Mouse (Mus musculus): ENCODE data around the gene Ccl9. TPM values are rescaled to one million over a fixed set of nuclear protein-coding genes. Genes with fewer than 3 reads are reported as not detected.

Ccl9 gene
- total and polyA plus RNA-seq, 3 experiments, result 0.13 to 4.4 (median 3.4) TPM

DNA sequence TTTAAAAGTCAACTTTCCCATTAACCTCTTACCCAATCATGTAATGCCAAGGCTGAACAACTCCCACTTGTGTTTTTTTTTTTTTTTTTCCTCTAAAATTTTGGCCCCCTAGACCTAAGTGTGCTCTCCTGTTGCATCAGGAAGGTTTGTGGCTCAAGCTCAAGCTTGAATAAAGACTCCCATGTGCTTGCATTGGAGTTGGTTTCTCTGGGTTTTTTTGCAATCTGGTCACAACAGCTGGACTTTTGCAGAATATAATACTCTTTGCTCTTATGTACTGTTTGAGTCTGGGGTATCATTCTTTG, 5.0 kb upstream of the Ccl9 start:
- TF ChIP-seq GATA1 (IDR thresholded peaks at IDR 0.05; ENCODE audit: borderline replicate concordance, low read length), result no peak
- H3K4me1 ChIP-seq (ENCODE audit: insufficient read depth, low read depth, low read length), result no peaks in the 10 kb centered on the region
- H3K36me3 ChIP-seq (replicated peaks), result no peaks in the 10 kb centered on the region
- DNase-seq (ENCODE audit: low spot score) (no peak), ATAC-seq (ENCODE audit: extremely low read depth, insufficient number of reproducible peaks, low FRiP score, poor library complexity, severe bottlenecking) (no peak)
- H3K9me3 ChIP-seq (replicated peaks), result no peaks in the 10 kb centered on the region
- H3K27me3 ChIP-seq (ENCODE audit: insufficient read depth, low read length), result peaks cover 5% of the 10 kb centered on the region
- H3K4me3 ChIP-seq (ENCODE audit: low read depth, low read length), result no peak overlapping the region

GRCm38 (mm10) chr11:83582626-83583449, 4.4 kb upstream of the Ccl9 start:
- no peaks in the 10 kb centered on the region for H3K4me1 ChIP-seq (ENCODE audit: insufficient read depth, low read depth, low read length)
- no peak overlapping the region for H3K4me3 ChIP-seq (ENCODE audit: low read depth, low read length)
- no peak for TF ChIP-seq GATA1 (IDR thresholded peaks at IDR 0.05; ENCODE audit: borderline replicate concordance, low read length)
- no peak for TF ChIP-seq CTCF (IDR thresholded peaks at IDR 0.05; ENCODE audit: low read depth, low read length)
- H3K36me3 ChIP-seq (replicated peaks), result no peaks in the 10 kb centered on the region
- ATAC-seq (ENCODE audit: extremely low read depth, insufficient number of reproducible peaks, low FRiP score, poor library complexity, severe bottlenecking) (no peak), DNase-seq (ENCODE audit: low spot score) (no peak)
- H3K9me3 ChIP-seq (replicated peaks), result no peaks in the 10 kb centered on the region
- H3K27me3 ChIP-seq (ENCODE audit: insufficient read depth, low read length), result peaks cover 5% of the 10 kb centered on the region

GRCm38 (mm10) chr11:83581626-83582610, 3.5 kb upstream of the Ccl9 start:
- DNase-seq (ENCODE audit: low spot score), result no peak
- H3K4me3 ChIP-seq (ENCODE audit: low read depth, low read length), result no peak overlapping the region
- no peaks in the 10 kb centered on the region for H3K4me1 ChIP-seq (ENCODE audit: insufficient read depth, low read depth, low read length)
- no peak for ATAC-seq (ENCODE audit: extremely low read depth, insufficient number of reproducible peaks, low FRiP score, poor library complexity, severe bottlenecking)
- H3K27me3 ChIP-seq (ENCODE audit: insufficient read depth, low read length), result peaks cover 2% of the 10 kb centered on the region; the same call in 1 of the 2 replicates
- no peaks in the 10 kb centered on the region for H3K9me3 ChIP-seq (replicated peaks)
- TF ChIP-seq POLR2AphosphoS5 (IDR thresholded peaks at IDR 0.05; ENCODE audit: insufficient replicate concordance, low read depth, low read length) (no peak), GATA2 (IDR thresholded peaks at IDR 0.05; ENCODE audit: borderline replicate concordance, low read depth, low read length) (no peak), GATA1 (IDR thresholded peaks at IDR 0.05; ENCODE audit: borderline replicate concordance, low read length) (no peak), CTCF (IDR thresholded peaks at IDR 0.05; ENCODE audit: low read depth, low read length) (no peak), TAL1 (conservative IDR thresholded peaks at IDR 0.05; ENCODE audit: low read depth, low read length) (no peak)
- no peaks in the 10 kb centered on the region for H3K36me3 ChIP-seq (replicated peaks)

- ATAC-seq (ENCODE audit: extremely low read depth, insufficient number of reproducible peaks, low FRiP score, poor library complexity, severe bottlenecking), result no peak
- DNase-seq (ENCODE audit: low spot score), result no peak
- H3K27me3 ChIP-seq (ENCODE audit: insufficient read depth, low read length), result peaks cover under 1% of the 10 kb centered on the region; the same call in 1 of the 2 replicates
- H3K9me3 ChIP-seq (replicated peaks), result no peaks in the 10 kb centered on the region
- H3K4me1 ChIP-seq (ENCODE audit: insufficient read depth, low read depth, low read length), result no peaks in the 10 kb centered on the region
- no peak overlapping the region for H3K4me3 ChIP-seq (ENCODE audit: low read depth, low read length)
- no peaks in the 10 kb centered on the region for H3K36me3 ChIP-seq (replicated peaks)
- no peak for TF ChIP-seq GATA2 (IDR thresholded peaks at IDR 0.05; ENCODE audit: borderline replicate concordance, low read depth, low read length)
- TF ChIP-seq TAL1 (conservative IDR thresholded peaks at IDR 0.05; ENCODE audit: low read depth, low read length), result no peak
- TF ChIP-seq POLR2AphosphoS5 (IDR thresholded peaks at IDR 0.05; ENCODE audit: insufficient replicate concordance, low read depth, low read length), result no peak
- no peak for TF ChIP-seq GATA1 (IDR thresholded peaks at IDR 0.05; ENCODE audit: borderline replicate concordance, low read length)
- no peak for TF ChIP-seq CTCF (IDR thresholded peaks at IDR 0.05; ENCODE audit: low read depth, low read length)
Measured at GRCm38 (mm10) chr11:83580699-83581232, 2.3 kb upstream of the Ccl9 start.

GRCm38 (mm10) chr11:83578999-83579398, 563 bp upstream of the Ccl9 start:
- TF ChIP-seq GATA1 (IDR thresholded peaks at IDR 0.05; ENCODE audit: borderline replicate concordance, low read length) (no peak), TAL1 (conservative IDR thresholded peaks at IDR 0.05; ENCODE audit: low read depth, low read length) (no peak), GATA2 (IDR thresholded peaks at IDR 0.05; ENCODE audit: borderline replicate concordance, low read depth, low read length) (no peak), POLR2AphosphoS5 (IDR thresholded peaks at IDR 0.05; ENCODE audit: insufficient replicate concordance, low read depth, low read length) (no peak), CTCF (IDR thresholded peaks at IDR 0.05; ENCODE audit: low read depth, low read length) (no peak)
- Histone ChIP-seq H3K4me3 (ENCODE audit: low read depth, low read length) (no peak overlapping the region), H3K4me1 (ENCODE audit: insufficient read depth, low read depth, low read length) (no peaks in the 10 kb centered on the region), H3K9me3 (replicated peaks) (no peaks in the 10 kb centered on the region), H3K27me3 (ENCODE audit: insufficient read depth, low read length) (no peaks in the 10 kb centered on the region), H3K36me3 (replicated peaks) (no peaks in the 10 kb centered on the region)
- DNase-seq (ENCODE audit: low spot score), result no peak
- ATAC-seq (ENCODE audit: extremely low read depth, insufficient number of reproducible peaks, low FRiP score, poor library complexity, severe bottlenecking), result no peak

DNA sequence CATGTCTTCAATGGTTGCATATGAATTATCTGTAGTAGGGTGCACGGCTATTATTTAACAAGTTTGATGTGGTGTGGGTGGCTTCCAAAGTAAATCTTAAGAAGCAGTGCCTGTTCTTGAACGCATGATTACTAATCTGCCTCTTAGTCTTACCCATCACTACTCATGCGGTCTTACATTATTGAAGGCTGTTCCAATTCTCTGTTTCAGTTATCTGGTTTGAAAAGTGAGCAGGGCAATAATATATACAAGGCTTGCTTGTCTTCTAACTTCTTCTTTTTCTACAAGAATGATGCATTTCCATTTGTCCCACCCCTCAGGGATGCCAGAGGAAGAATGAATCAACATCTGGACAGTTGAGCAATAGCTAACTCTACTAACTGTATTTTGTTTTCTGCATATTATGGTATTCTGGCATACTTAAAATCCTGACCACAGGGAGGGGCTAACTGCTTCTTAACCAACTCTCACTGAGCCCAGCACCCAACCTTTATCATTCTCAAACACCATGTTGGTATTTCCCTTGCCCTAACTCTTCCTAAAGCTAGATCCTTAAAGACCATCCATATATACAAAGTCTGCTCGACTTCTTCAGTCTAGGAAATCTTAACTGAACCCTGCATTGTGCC, 1.4 kb downstream of the Ccl9 start:
- H3K27me3 ChIP-seq (ENCODE audit: insufficient read depth, low read length), result peaks cover 3% of the 10 kb centered on the region; the same call in 1 of the 2 replicates
- no peak overlapping the region for H3K4me3 ChIP-seq (ENCODE audit: low read depth, low read length)
- H3K36me3 ChIP-seq (replicated peaks), result no peaks in the 10 kb centered on the region
- H3K4me1 ChIP-seq (ENCODE audit: insufficient read depth, low read depth, low read length), result peaks cover 8% of the 10 kb centered on the region
- 0 out of 2 replicates have a peak, but pooled peaks have one; percentile 22 for ATAC-seq (ENCODE audit: extremely low read depth, insufficient number of reproducible peaks, low FRiP score, poor library complexity, severe bottlenecking)
- H3K9me3 ChIP-seq (replicated peaks), result no peaks in the 10 kb centered on the region
- TF ChIP-seq TAL1 (conservative IDR thresholded peaks at IDR 0.05; ENCODE audit: low read depth, low read length) (no peak), POLR2AphosphoS5 (IDR thresholded peaks at IDR 0.05; ENCODE audit: insufficient replicate concordance, low read depth, low read length) (no peak), GATA1 (IDR thresholded peaks at IDR 0.05; ENCODE audit: borderline replicate concordance, low read length) (no peak), GATA2 (IDR thresholded peaks at IDR 0.05; ENCODE audit: borderline replicate concordance, low read depth, low read length) (no peak), CTCF (IDR thresholded peaks at IDR 0.05; ENCODE audit: low read depth, low read length) (no peak)
- no peak for DNase-seq (ENCODE audit: low spot score)
